Mouse (Mus musculus) right cerebral cortex, postnatal 36 days (tissue): Measurements from ENCODE around the gene Camta1.
A peak's percentile ranks its signal among the peaks of the same experiment; 100 is the strongest.

ENCODE experiments used
- DNase-seq, 2 experiments: peaks; one replicate each; pipeline ENCODE4 v3.0.0; 2022; ENCODE audit warnings: low spot score in 2 of 2, mixed read lengths in 1 of 2

The Camta1 gene

GRCm38 (mm10) chr4:151684596-151684995 is 177.1 kb downstream of the Camta1 start:
- no peak for DNase-seq

- DNase-seq = no peak
These were observed 178.7 kb downstream of the Camta1 start for GRCm38 (mm10) chr4:151682831-151683488.

GRCm38 (mm10) chr4:151672452-151672851 is 189.2 kb downstream of the Camta1 start:
- DNase-seq = no peak

- DNase-seq = peak; percentile 61 to 74
These were observed 195.2 kb downstream of the Camta1 start for GRCm38 (mm10) chr4:151666411-151666901.

- DNase-seq = no peak
These were observed 200.2 kb downstream of the Camta1 start for GRCm38 (mm10) chr4:151661486-151661885.

- no peak for DNase-seq
These were observed 205.2 kb downstream of the Camta1 start for GRCm38 (mm10) chr4:151656427-151656826.

GRCm38 (mm10) chr4:151655637-151656385 is 205.9 kb downstream of the Camta1 start:
- DNase-seq = no peak

- DNase-seq = no peak
These were observed 206.4 kb downstream of the Camta1 start for GRCm38 (mm10) chr4:151655227-151655626.

GRCm38 (mm10) chr4:151642418-151642817 is 219.3 kb downstream of the Camta1 start:
- DNase-seq = no peak

GRCm38 (mm10) chr4:151640971-151641370 is 220.7 kb downstream of the Camta1 start:
- peak in 1 of 2 experiments; percentile 49 for DNase-seq

GRCm38 (mm10) chr4:151638941-151639340 is 222.7 kb downstream of the Camta1 start:
- DNase-seq = no peak

- DNase-seq = no peak
These were observed 224.3 kb downstream of the Camta1 start for GRCm38 (mm10) chr4:151637348-151637747.

GRCm38 (mm10) chr4:151634771-151635170 is 226.9 kb downstream of the Camta1 start:
- DNase-seq = no peak

- DNase-seq = no peak
These were observed 227.9 kb downstream of the Camta1 start for GRCm38 (mm10) chr4:151633795-151634194.

GRCm38 (mm10) chr4:151632321-151632720 is 229.4 kb downstream of the Camta1 start:
- DNase-seq = no peak

- DNase-seq = no peak
These were observed 231.0 kb downstream of the Camta1 start for GRCm38 (mm10) chr4:151630664-151631063.

GRCm38 (mm10) chr4:151630231-151630630 is 231.4 kb downstream of the Camta1 start:
- no peak for DNase-seq

GRCm38 (mm10) chr4:151619541-151620016 is 242.1 kb downstream of the Camta1 start:
- DNase-seq = no peak

- no peak for DNase-seq
These were observed 243.0 kb downstream of the Camta1 start for GRCm38 (mm10) chr4:151618420-151619310.

- DNase-seq = no peak
These were observed 250.1 kb downstream of the Camta1 start for GRCm38 (mm10) chr4:151611621-151612020.

GRCm38 (mm10) chr4:151610266-151610665 is 251.4 kb downstream of the Camta1 start:
- DNase-seq = peak in 1 of 2 experiments; percentile 24

- DNase-seq = no peak
These were observed 256.8 kb downstream of the Camta1 start for GRCm38 (mm10) chr4:151604907-151605306.
